Mouse (Mus musculus) embryonic facial prominence, embryonic 14.5 days (tissue): ENCODE data around the gene Hsdl2. TPM values are rescaled to one million over a fixed set of nuclear protein-coding genes. Genes with fewer than 3 reads are reported as not detected.

Experiments used
- ATAC-seq: fragments of 200-750 bp; cut with Nextera tagmentation; 2 replicates; pipeline ENCODE4 v1.8.0; 2017; ENCODE audit warnings: low read depth, moderate number of reproducible peaks, moderate TSS enrichment
- DNase-seq: peaks from one replicate; pipeline ENCODE4 v3.0.0-alpha.2; 2015; ENCODE audit warnings: low spot score
- H3K27ac ChIP-seq: fragments of 300-500 bp; sonication (generic); replicated peaks from 2 replicates; pipeline ENCODE4 v1.5.1; 2014; ENCODE audit warnings: low read depth, mild to moderate bottlenecking, low read length, moderate library complexity
- H3K27me3 ChIP-seq: fragments of 300-500 bp; sonication (generic); replicated peaks from 2 replicates; pipeline ENCODE4 v1.6.1; 2014; ENCODE audit warnings: low read length; ENCODE audit not compliant: control insufficient read depth, insufficient read depth
- H3K36me3 ChIP-seq: fragments of 300-500 bp; sonication (generic); 2 replicates; pipeline ENCODE4 v1.6.1; 2014; ENCODE audit warnings: low read length, mixed read lengths; ENCODE audit not compliant: control insufficient read depth, insufficient read depth
- H3K4me1 ChIP-seq: fragments of 300-500 bp; sonication (generic); 2 replicates; pipeline ENCODE4 v1.6.1; 2014; ENCODE audit warnings: antibody characterized with exemption, low read length; ENCODE audit not compliant: control insufficient read depth, insufficient read depth
- H3K4me2 ChIP-seq: fragments of 300-500 bp; sonication (generic); 2 replicates; pipeline ENCODE4 v1.6.1; 2014; ENCODE audit warnings: low read depth, mild to moderate bottlenecking, low read length, moderate library complexity, mixed read lengths
- H3K4me3 ChIP-seq: fragments of 300-500 bp; sonication (generic); 2 replicates; pipeline ENCODE4 v1.5.1; 2014; ENCODE audit warnings: low read depth, mild to moderate bottlenecking, low read length
- H3K9ac ChIP-seq: fragments of 300-500 bp; sonication (generic); 2 replicates; pipeline ENCODE4 v1.6.1; 2014; ENCODE audit warnings: low read depth, mild to moderate bottlenecking, low read length, moderate library complexity, mixed read lengths
- H3K9me3 ChIP-seq: fragments of 300-500 bp; sonication (generic); 2 replicates; pipeline ENCODE4 v1.6.1; 2016; ENCODE audit warnings: low read length; ENCODE audit not compliant: control insufficient read depth
- WGBS: fragments of 180-500 bp; shearing (Covaris S2); extraction: QIAGEN DNeasy Blood & Tissue Kit; methylation state at CpG from one replicate; pipeline ENCODE4 v1.1.7; 2014; 5-methylcytosine and 5-hydroxymethylcytosine counted together
- polyA plus RNA-seq: library from polyadenylated mRNA; unstranded; fragments of >200 nt; fragmentation: Nextera tagmentation; extraction: Ambion mirVana; gene quantifications from 2 replicates; pipeline ENCODE4 v1.2.1, GENCODE M21; 2014

Hsdl2 gene
- polyA plus RNA-seq, 1 experiment from 2014 or later: 23.1 TPM

- H3K4me1 ChIP-seq: peaks cover 18% of the 10 kb centered on the region
- ATAC-seq: no peak
- peak overlapping the region; percentile 88 for H3K9ac ChIP-seq
- no peaks in the 10 kb centered on the region for H3K27me3 ChIP-seq
- H3K36me3 ChIP-seq: no peaks in the 10 kb centered on the region
- DNase-seq: no peak
- 0 out of 2 replicates have a peak, but pooled peaks cover 2% of the 10 kb centered on the region for H3K9me3 ChIP-seq
- H3K4me2 ChIP-seq: peak overlapping the region; percentile 85
- WGBS: 3% methylated on average over 18 of the region's 18 CpGs
- peak overlapping the region; percentile 79 for H3K4me3 ChIP-seq
- peak overlapping the region; percentile 92; the same call in 1 of the 2 replicates for H3K27ac ChIP-seq
These were observed 33.3 kb upstream of the Hsdl2 start for GRCm38 (mm10) chr4:59548011-59548559.

- Histone ChIP-seq H3K9ac (peak overlapping the region; percentile 88), H3K27me3 (no peaks in the 10 kb centered on the region), H3K9me3 (no peaks in the 10 kb centered on the region), H3K27ac (peak overlapping the region; percentile 92), H3K4me2 (peak overlapping the region; percentile 85), H3K4me1 (peaks cover 18% of the 10 kb centered on the region), H3K4me3 (peak overlapping the region; percentile 79), H3K36me3 (no peaks in the 10 kb centered on the region)
- DNase-seq: peak; percentile 65
- peak; percentile 77 for ATAC-seq
- under 1% methylated on average over 44 of the region's 83 CpGs for WGBS
These were observed 32.7 kb upstream of the Hsdl2 start for GRCm38 (mm10) chr4:59548560-59549174.

- Histone ChIP-seq H3K27ac (peak within 1 kb of the TSS; percentile 92), H3K4me1 (peaks cover 18% of the 10 kb centered on the region), H3K4me2 (peak within 1 kb of the TSS; percentile 85), H3K9ac (peak within 1 kb of the TSS; percentile 88), H3K36me3 (no peaks in the 10 kb centered on the region), H3K27me3 (no peaks in the 10 kb centered on the region), H3K4me3 (peak within 1 kb of the TSS; percentile 79), H3K9me3 (no peaks in the 10 kb centered on the region)
- 0% methylated on average over 16 of the region's 83 CpGs for WGBS
- DNase-seq: peak; percentile 95
- peak; percentile 94 for ATAC-seq
These were observed 32.0 kb upstream of the Hsdl2 start, which contains the start of gene Ptbp3 for GRCm38 (mm10) chr4:59549175-59549976. Gene Ptbp3, minus strand, starts transcription at chr4:59549364.

GRCm38 (mm10) chr4:59549977-59550560 is 31.3 kb upstream of the Hsdl2 start:
- Histone ChIP-seq H3K27me3 (no peaks in the 10 kb centered on the region), H3K9ac (peak overlapping the region; percentile 88), H3K4me3 (peak overlapping the region; percentile 79), H3K27ac (peak overlapping the region; percentile 89), H3K9me3 (no peaks in the 10 kb centered on the region), H3K4me1 (peaks cover 15% of the 10 kb centered on the region), H3K36me3 (no peaks in the 10 kb centered on the region), H3K4me2 (peak overlapping the region; percentile 85)
- DNase-seq (no peak), ATAC-seq (no peak)
- WGBS: 8% methylated on average over 11 of the region's 11 CpGs

- no peaks in the 10 kb centered on the region for H3K36me3 ChIP-seq
- no peak for DNase-seq
- H3K27me3 ChIP-seq: no peaks in the 10 kb centered on the region
- no peak overlapping the region for H3K27ac ChIP-seq
- no peak overlapping the region for H3K9ac ChIP-seq
- WGBS: 79% methylated on average over 1 of the region's 1 CpGs
- H3K4me3 ChIP-seq: no peak overlapping the region
- H3K4me2 ChIP-seq: no peak overlapping the region
- no peak for ATAC-seq
- peaks cover 9% of the 10 kb centered on the region; the same call in 1 of the 2 replicates for H3K4me1 ChIP-seq
- no peaks in the 10 kb centered on the region for H3K9me3 ChIP-seq
These were observed 29.5 kb upstream of the Hsdl2 start for GRCm38 (mm10) chr4:59551901-59552300.

- H3K4me2 ChIP-seq: no peak overlapping the region
- DNase-seq: no peak
- no peaks in the 10 kb centered on the region for H3K9me3 ChIP-seq
- WGBS: 88% methylated on average over 5 of the region's 5 CpGs
- H3K27ac ChIP-seq: no peak overlapping the region
- H3K9ac ChIP-seq: no peak overlapping the region
- H3K27me3 ChIP-seq: no peaks in the 10 kb centered on the region
- ATAC-seq: no peak
- H3K4me1 ChIP-seq: no peaks in the 10 kb centered on the region
- no peaks in the 10 kb centered on the region for H3K36me3 ChIP-seq
- no peak overlapping the region for H3K4me3 ChIP-seq
These were observed 28.5 kb upstream of the Hsdl2 start for GRCm38 (mm10) chr4:59552835-59553234.

- H3K9ac ChIP-seq: no peak overlapping the region
- no peak for ATAC-seq
- no peaks in the 10 kb centered on the region for H3K36me3 ChIP-seq
- H3K27me3 ChIP-seq: no peaks in the 10 kb centered on the region
- no peak overlapping the region for H3K27ac ChIP-seq
- H3K9me3 ChIP-seq: no peaks in the 10 kb centered on the region
- H3K4me1 ChIP-seq: no peaks in the 10 kb centered on the region
- H3K4me3 ChIP-seq: no peak overlapping the region
- DNase-seq: no peak
- no peak overlapping the region for H3K4me2 ChIP-seq
- WGBS: 65% methylated on average over 3 of the region's 3 CpGs
These were observed 27.8 kb upstream of the Hsdl2 start for GRCm38 (mm10) chr4:59553576-59553975.

GRCm38 (mm10) chr4:59555177-59555576 is 26.2 kb upstream of the Hsdl2 start:
- H3K9ac ChIP-seq: no peak overlapping the region
- no peaks in the 10 kb centered on the region for H3K9me3 ChIP-seq
- no peaks in the 10 kb centered on the region for H3K36me3 ChIP-seq
- ATAC-seq (no peak), DNase-seq (no peak)
- H3K4me3 ChIP-seq: no peak overlapping the region
- no peaks in the 10 kb centered on the region for H3K4me1 ChIP-seq
- H3K27me3 ChIP-seq: no peaks in the 10 kb centered on the region
- no peak overlapping the region for H3K27ac ChIP-seq
- H3K4me2 ChIP-seq: no peak overlapping the region
